16 mouse cellular contexts compared by ENCODE assay signal in genomic region chr6:146258261-146258660, GRCm38 (mm10).
DNase-seq lines count a peak whose midpoint lies in the region; ATAC-seq and TF ChIP-seq lines count a peak whose summit lies in the region.
"Had no signal": no experiment of that assay in that cellular context is flagged by ENCODE, and none has a peak within 500 bp of the region (broad histone marks: within the 10 kb centered on the region; RNA-seq: fewer than 3 reads in every experiment).

No protein-coding gene starts in this region.

- no peaks in the 10 kb centered on the region for H3K79me2 ChIP-seq in liver, adult 2 months (ENCODE audit: control insufficient read depth, insufficient read depth, low read length)

- ATAC-seq in CD4-positive, CD25-positive, alpha-beta regulatory T cell, adult 4 months = no peak
- ATAC-seq in liver, embryonic 12.5 days = no peak
- ATAC-seq in monocyte, adult 5-6 weeks (replicated peaks; ENCODE audit: insufficient number of reproducible peaks, low FRiP score, low TSS enrichment, poor library complexity, severe bottlenecking) = no peak
- ATAC-seq: forebrain, embryonic 15.5 days had no signal

- no peak overlapping the region for H3K9ac ChIP-seq in liver, adult 2 months (ENCODE audit: low read depth, low read length)
- no peak overlapping the region for H3K9ac ChIP-seq in liver, embryonic 12.5 days
- H3K9ac ChIP-seq: forebrain, embryonic 15.5 days; hindbrain, embryonic 12.5 days; neural tube, embryonic 13.5 days had no signal

- H3K36me3 ChIP-seq in liver, adult 2 months (ENCODE audit: control insufficient read depth, insufficient read depth, low read length) = no peaks in the 10 kb centered on the region
- H3K36me3 ChIP-seq in liver, embryonic 12.5 days = no peaks in the 10 kb centered on the region
- H3K36me3 ChIP-seq: forebrain, embryonic 15.5 days; hindbrain, embryonic 12.5 days; neural tube, embryonic 13.5 days had no signal

- H3K4me2 ChIP-seq in liver, embryonic 12.5 days = no peak overlapping the region
- H3K4me2 ChIP-seq: forebrain, embryonic 15.5 days; hindbrain, embryonic 12.5 days; neural tube, embryonic 13.5 days had no signal

- TF ChIP-seq CTCF in liver, adult 2 months (IDR thresholded peaks at IDR 0.05; ENCODE audit: low read depth, low read length) = peak; percentile 30; the same call in 1 of the 2 replicates

- peak; percentile 23 for DNase-seq in CD4-positive, CD25-positive, alpha-beta regulatory T cell, adult 2 months (ENCODE audit: low read depth, low spot score)
- DNase-seq in liver, adult 2 months (ENCODE audit: extremely low read depth, low read depth, low spot score) = no peak
- DNase-seq in urinary bladder, postnatal 14 days (ENCODE audit: low spot score) = peak; percentile 0
- no peak for DNase-seq in urinary bladder, postnatal 4 days (ENCODE audit: low spot score in 2 of 2)
- no peak for DNase-seq in adrenal gland, postnatal 25 days
- DNase-seq: adrenal gland, adult 8-10 months; cerebellum, adult 11 months; gastrocnemius, postnatal 25 days; kidney, adult 8-10 months; lung, adult 18-20 months had no signal

- no peak overlapping the region for H3K4me3 ChIP-seq in liver, adult 2 months (ENCODE audit: insufficient read depth, low read depth, low read length)
- H3K4me3 ChIP-seq in liver, embryonic 12.5 days = no peak overlapping the region
- H3K4me3 ChIP-seq: forebrain, embryonic 15.5 days; hindbrain, embryonic 12.5 days; neural tube, embryonic 13.5 days had no signal

- H3K27me3 ChIP-seq in liver, adult 2 months (ENCODE audit: control insufficient read depth, insufficient read depth, low read length) = no peaks in the 10 kb centered on the region
- H3K27me3 ChIP-seq in liver, embryonic 12.5 days (replicated peaks) = no peaks in the 10 kb centered on the region
- H3K27me3 ChIP-seq: forebrain, embryonic 15.5 days; hindbrain, embryonic 12.5 days; neural tube, embryonic 13.5 days had no signal

- peaks cover 8% of the 10 kb centered on the region for H3K4me1 ChIP-seq in liver, adult 2 months (ENCODE audit: control insufficient read depth, insufficient read depth, low read length)
- H3K4me1 ChIP-seq in liver, embryonic 12.5 days = peaks cover 20% of the 10 kb centered on the region
- H3K4me1 ChIP-seq: forebrain, embryonic 15.5 days; hindbrain, embryonic 12.5 days had no signal

- H3K27ac ChIP-seq in liver, adult 2 months (replicated peaks; ENCODE audit: insufficient read depth, low read depth, low read length) = no peak overlapping the region
- no peak overlapping the region for H3K27ac ChIP-seq in liver, embryonic 12.5 days
- H3K27ac ChIP-seq: forebrain, embryonic 15.5 days; hindbrain, embryonic 12.5 days; neural tube, embryonic 13.5 days had no signal

- 96% methylated on average over 3 of the region's 3 CpGs for WGBS in liver, adult 2 months
- 79% methylated on average over 3 of the region's 3 CpGs for WGBS in liver, embryonic 12.5 days (ENCODE audit: insufficient replicate concordance)

- H3K9me3 ChIP-seq in liver, embryonic 12.5 days (replicated peaks) = peaks cover 6% of the 10 kb centered on the region; the same call in 1 of the 2 replicates

- no peak for TF ChIP-seq POLR2A in liver, adult 2 months (IDR thresholded peaks at IDR 0.05; ENCODE audit: extremely low read depth, insufficient read depth, low read length)

Comparison
In these comparisons a context has a peak if more than half of its experiments do, and no peak if none do; other contexts are left out.
1. DNase-seq: peak in CD4-positive, CD25-positive, alpha-beta regulatory T cell, adult 2 months (single experiment) and urinary bladder, postnatal 14 days (single experiment); none in liver, adult 2 months (single experiment), urinary bladder, postnatal 4 days (0 of 2) and adrenal gland, postnatal 25 days (single experiment).